Mouse (Mus musculus) neural tube, postnatal 0 days (tissue): ENCODE measurements around the gene Serpina1f. TPM values are rescaled to one million over a fixed set of nuclear protein-coding genes. Genes with fewer than 3 reads are reported as not detected.

Experiments used
- polyA plus RNA-seq: library from polyadenylated mRNA; unstranded; fragments of >200 nt; fragmentation: Nextera tagmentation; extraction: Ambion mirVana; gene quantifications from 2 replicates; pipeline ENCODE4 v1.2.1, GENCODE M21; 2015

Gene Serpina1f
- not detected in 2 replicates for polyA plus RNA-seq

GRCm38 (mm10) chr12:103695429-103695828 lies at the start of gene Serpina1f:
Gene Serpina1f, minus strand, starts transcription at chr12:103695529.

GRCm38 (mm10) chr12:103676039-103676438 lies 19.3 kb downstream of the Serpina1f start, which contains the start of gene Serpina16:
Gene Serpina16, minus strand, starts transcription at chr12:103676139.

DNA sequence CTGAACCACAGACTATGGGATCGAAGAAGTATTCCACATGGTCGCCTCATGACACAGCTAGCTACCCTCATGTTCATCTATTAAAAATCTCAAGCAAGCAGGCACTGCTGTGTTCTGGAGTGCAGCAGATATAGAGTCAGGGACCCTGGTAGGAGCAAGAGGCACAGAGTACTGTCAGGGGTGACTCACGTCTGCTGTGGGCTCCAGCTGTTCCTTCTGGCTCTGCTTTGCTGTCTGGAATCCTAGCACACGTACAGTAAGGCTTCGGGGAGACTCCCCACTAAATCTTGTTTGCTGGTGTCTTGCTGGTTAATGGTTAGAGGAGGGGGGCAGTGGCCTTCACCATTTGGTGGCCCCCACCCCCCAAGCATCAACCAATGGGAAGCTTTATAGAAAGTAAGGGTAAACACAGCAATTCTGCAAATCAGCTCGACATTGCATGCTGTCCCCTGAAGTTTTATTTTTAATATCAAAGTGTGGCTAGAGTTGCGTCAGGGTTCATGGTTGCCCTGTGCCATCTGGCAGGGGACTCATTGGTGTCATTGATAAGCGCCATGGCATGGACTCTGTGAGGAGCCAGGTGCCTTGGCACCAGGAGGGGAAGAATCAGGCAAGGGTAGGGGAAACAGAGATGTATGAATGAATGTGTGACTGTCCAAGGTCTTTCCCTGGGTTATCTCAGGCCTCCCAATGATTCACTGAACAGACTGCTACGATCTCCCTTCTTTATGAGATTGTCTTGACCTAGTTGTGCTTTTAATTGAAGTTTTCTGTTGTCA lies 38.3 kb downstream of the Serpina1f start, which contains the start of gene Serpina6:
Gene Serpina6, minus strand, starts transcription at position 365 of the 779 bp plus-strand sequence.

Other genes with a start within 250 kb of the Serpina1f start
- not detected in 2 replicates for gene Ifi27l2b, start 238.3 kb downstream of the Serpina1f start, polyA plus RNA-seq
- gene Ppp4r4, start 163.2 kb downstream of the Serpina1f start, polyA plus RNA-seq, result 3.9 and 4.1 TPM in 2 replicates
- 0.08 and 0.09 TPM in 2 replicates for gene Serpina10, start 64.1 kb downstream of the Serpina1f start, polyA plus RNA-seq
- gene Serpina6, start 38.3 kb downstream of the Serpina1f start, polyA plus RNA-seq, result not detected in 2 replicates
- not detected in 2 replicates for gene Serpina16, start 19.4 kb downstream of the Serpina1f start, polyA plus RNA-seq
- gene Serpina1d, start 78.1 kb upstream of the Serpina1f start, polyA plus RNA-seq, result 0.12 and 0.41 TPM in 2 replicates
- gene Serpina1b, start 134.8 kb upstream of the Serpina1f start, polyA plus RNA-seq, result 0.20 TPM in 1 of 2 replicates, not detected in the other
- 0.41 TPM in 1 of 2 replicates, not detected in the other for gene Serpina1a, start 168.0 kb upstream of the Serpina1f start, polyA plus RNA-seq
- not detected in 2 replicates for gene Serpina1c, start 209.4 kb upstream of the Serpina1f start, polyA plus RNA-seq